Mouse (Mus musculus): ENCODE measurements around the gene Dusp16. TPM values are rescaled to one million over a fixed set of nuclear protein-coding genes. Genes with fewer than 3 reads are reported as not detected.

Dusp16 gene
- 5.8 TPM for total RNA-seq (2023)

GRCm38 (mm10) chr6:134792141-134793045 lies at the start of gene Dusp16:
Dusp16 (minus strand) TSS chr6:134792625.

GRCm38 (mm10) chr6:134829786-134830700 lies 37.6 kb upstream of the Dusp16 start, which contains the start of gene Crebl2:
Crebl2 (plus strand) TSS chr6:134830154.

Other genes starting within 250 kb of the Dusp16 start
- gene Lrp6, start 225.7 kb downstream of the Dusp16 start, total RNA-seq (2023) = 62.3 TPM
- 2.5 TPM for gene Mansc1, start 160.1 kb downstream of the Dusp16 start, total RNA-seq (2023)
- gene Borcs5, start 153.1 kb downstream of the Dusp16 start, total RNA-seq (2023) = 11.5 TPM
- 20.1 TPM for gene Crebl2, start 37.5 kb upstream of the Dusp16 start, total RNA-seq (2023)
- gene Gpr19, start 106.0 kb upstream of the Dusp16 start, total RNA-seq (2023) = 17.3 TPM
- 215 TPM for gene Cdkn1b, start 127.8 kb upstream of the Dusp16 start, total RNA-seq (2023)
- 0.33 TPM for gene Apold1, start 189.1 kb upstream of the Dusp16 start, total RNA-seq (2023)
- 152 TPM for gene Ddx47, start 219.0 kb upstream of the Dusp16 start, total RNA-seq (2023)